Mouse (Mus musculus) heart, adult 2 months (tissue): ENCODE measurements around the gene Atg10. TPM values are rescaled to one million over a fixed set of nuclear protein-coding genes. Genes with fewer than 3 reads are reported as not detected.
"Not testable (repeated sequence)": the region's sequence is repeated elsewhere in the genome, so short reads cannot be mapped to it uniquely, and the experiment has no call there.

Experiments
- DNase-seq, 2 experiments: peaks; one replicate each; pipeline ENCODE4 v3.0.0; 2021
- H3K27ac ChIP-seq: fragments of 200-600 bp; 2 replicates; pipeline ENCODE4 v1.8.1; 2022
- H3K27me3 ChIP-seq: fragments of 200-500 bp; 2 replicates; pipeline ENCODE4 v1.6.1; 2012; ENCODE audit warnings: mild to moderate bottlenecking, low read length, inconsistent platforms, mixed read lengths; ENCODE audit not compliant: control insufficient read depth, insufficient read depth
- H3K36me3 ChIP-seq: fragments of 200-500 bp; 2 replicates; pipeline ENCODE4 v1.6.1; 2012; ENCODE audit warnings: low read length, inconsistent platforms; ENCODE audit not compliant: control insufficient read depth, insufficient read depth
- H3K4me1 ChIP-seq: fragments of 200-500 bp; 2 replicates; pipeline ENCODE4 v1.6.1; 2011; ENCODE audit warnings: low read length; ENCODE audit not compliant: control insufficient read depth, insufficient read depth
- H3K4me3 ChIP-seq: fragments of 200-600 bp; 2 replicates; pipeline ENCODE4 v1.8.1; 2022
- H3K79me2 ChIP-seq: fragments of 200-500 bp; replicated peaks from 2 replicates; pipeline ENCODE4 v1.6.1; 2012; ENCODE audit warnings: mild to moderate bottlenecking, inconsistent platforms, low read length, moderate library complexity, mixed read lengths; ENCODE audit not compliant: control insufficient read depth, insufficient read depth
- H3K9ac ChIP-seq: fragments of 200-500 bp; 2 replicates; pipeline ENCODE4 v1.6.1; 2012; ENCODE audit warnings: low read depth, mild to moderate bottlenecking, control low read depth, inconsistent platforms, low read length, mixed read lengths
- CTCF ChIP-seq: fragments of 200-600 bp; IDR thresholded peaks from 2 replicates; pipeline ENCODE4 v1.8.1; 2022; ENCODE audit warnings: antibody characterized with exemption, mild to moderate bottlenecking, moderate library complexity
- EP300 ChIP-seq: fragments of 200-500 bp; IDR thresholded peaks from 2 replicates; pipeline ENCODE4 v1.6.1; 2011; ENCODE audit warnings: low read depth, low read length, control low read depth; ENCODE audit not compliant: insufficient read depth
- POLR2A ChIP-seq: fragments of 200-500 bp; IDR thresholded peaks from 2 replicates; pipeline ENCODE4 v1.6.1; 2011; ENCODE audit warnings: mild to moderate bottlenecking, low read depth, low read length, control low read depth; ENCODE audit not compliant: insufficient read depth
- WGBS: fragments of 180-500 bp; shearing (Covaris S2); methylation state at CpG from one replicate; pipeline ENCODE4 v1.1.7; 2018; 5-methylcytosine and 5-hydroxymethylcytosine counted together
- intact Hi-C: fragments of 180-260 bp; cut with DNase I; formaldehyde crosslinking; loops from one replicate; pipeline ENCODE4 v1.15.1; 2025
- polyA plus RNA-seq: library from polyadenylated mRNA; depleted of rRNA; stranded (reverse); fragments of >200 nt; gene quantifications from 2 replicates; pipeline ENCODE4 v1.2.3, GENCODE M21; 2012
- total RNA-seq, 2 experiments: library from RNA; stranded (reverse); gene quantifications; 2 replicates each; pipeline ENCODE4 v1.2.3; 2021

The Atg10 gene
- total and polyA plus RNA-seq, 3 experiments: 5.9 to 27.1 (median 25.1) TPM

GRCm38 (mm10) chr13:90924072-90924471 lies 299.7 kb downstream of the Atg10 start:
- no peak overlapping the region for H3K9ac ChIP-seq
- DNase-seq: no peak
- H3K27me3 ChIP-seq: no peaks in the 10 kb centered on the region
- no peaks in the 10 kb centered on the region for H3K79me2 ChIP-seq
- no peaks in the 10 kb centered on the region for H3K4me1 ChIP-seq
- 48% methylated on average over 9 of the region's 9 CpGs for WGBS
- intact Hi-C loops: loop anchor here (5.0 kb wide), 1 partner anchor 298 kb away; the partner anchor contains the start of gene Atg10
- TF ChIP-seq POLR2A (no peak), EP300 (no peak), CTCF (no peak)
- H3K4me3 ChIP-seq: peak overlapping the region; percentile 75
- H3K36me3 ChIP-seq: peaks cover 7% of the 10 kb centered on the region; the same call in 1 of the 2 replicates
- no peak overlapping the region for H3K27ac ChIP-seq

DNA sequence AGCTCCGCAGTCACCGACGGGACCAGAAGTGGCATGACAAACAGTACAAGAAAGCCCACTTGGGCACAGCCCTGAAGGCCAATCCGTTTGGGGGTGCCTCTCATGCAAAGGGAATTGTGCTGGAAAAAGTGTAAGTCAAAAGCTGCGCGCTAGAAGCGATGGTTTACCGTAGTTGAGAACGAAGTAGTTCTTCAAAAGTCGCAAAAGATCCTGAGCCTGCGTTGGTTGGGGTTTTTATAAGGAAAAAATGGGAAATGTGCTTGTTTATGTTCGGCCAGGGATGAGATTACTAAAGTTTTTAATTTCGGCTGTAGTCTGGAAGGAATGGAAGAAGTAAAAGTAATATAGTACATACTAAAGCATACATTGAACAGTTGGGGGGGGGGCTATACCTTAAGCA lies 300.2 kb downstream of the Atg10 start:
- not testable (repeated sequence) for DNase-seq, H3K36me3 ChIP-seq, H3K4me1 ChIP-seq, H3K79me2 ChIP-seq, H3K27me3 ChIP-seq
- Histone ChIP-seq H3K27ac (peak overlapping the region; percentile 99), H3K4me3 (peak overlapping the region; percentile 75), H3K9ac (peak overlapping the region; percentile 98)
- WGBS: 2% methylated on average over 13 of the region's 13 CpGs
- intact Hi-C loops: loop anchor here (5.0 kb wide), 1 partner anchor 299 kb away; the partner anchor contains the start of gene Atg10

- under 1% methylated on average over 57 of the region's 57 CpGs for WGBS
- intact Hi-C loops: loop anchor here (5.0 kb wide), 1 partner anchor 299 kb away; the partner anchor contains the start of gene Atg10
- peaks cover 7% of the 10 kb centered on the region; the same call in 1 of the 2 replicates for H3K36me3 ChIP-seq
- peak within 1 kb of the TSS; percentile 99 for H3K27ac ChIP-seq
- H3K27me3 ChIP-seq: no peaks in the 10 kb centered on the region
- H3K4me3 ChIP-seq: peak within 1 kb of the TSS; percentile 75
- H3K4me1 ChIP-seq: no peaks in the 10 kb centered on the region
- TF ChIP-seq CTCF (no peak), POLR2A (peak; percentile 89), EP300 (peak; percentile 38; the same call in 1 of the 2 replicates)
- no peaks in the 10 kb centered on the region for H3K79me2 ChIP-seq
- peak within 1 kb of the TSS; percentile 98 for H3K9ac ChIP-seq
- DNase-seq: peak; percentile 92 to 95
These were observed 300.8 kb downstream of the Atg10 start, which contains the start of gene Rps23 for GRCm38 (mm10) chr13:90922751-90923612. TSS of gene Rps23 (plus strand) at chr13:90922958.

GRCm38 (mm10) chr13:90914721-90915120 lies 309.0 kb downstream of the Atg10 start:
- TF ChIP-seq POLR2A (no peak), CTCF (no peak), EP300 (no peak)
- Histone ChIP-seq H3K36me3 (no peaks in the 10 kb centered on the region), H3K79me2 (no peaks in the 10 kb centered on the region)

GRCm38 (mm10) chr13:90913675-90914192 lies 310.0 kb downstream of the Atg10 start:
- H3K27ac ChIP-seq: no peak overlapping the region
- no peaks in the 10 kb centered on the region for H3K79me2 ChIP-seq
- no peak for TF ChIP-seq EP300
- TF ChIP-seq POLR2A: no peak
- TF ChIP-seq CTCF: no peak
- H3K9ac ChIP-seq: no peak overlapping the region
- no peak for DNase-seq
- intact Hi-C loops: no loop called here
- H3K36me3 ChIP-seq: no peaks in the 10 kb centered on the region
- H3K27me3 ChIP-seq: no peaks in the 10 kb centered on the region
- WGBS: 51% methylated on average over 7 of the region's 7 CpGs
- H3K4me3 ChIP-seq: no peak overlapping the region
- H3K4me1 ChIP-seq: no peaks in the 10 kb centered on the region; the same call in 1 of the 2 replicates

More at GRCm38 (mm10) chr13:90914721-90915120, 309.0 kb downstream of the Atg10 start:
- DNase-seq: no peak
- Histone ChIP-seq H3K27me3 (no peaks in the 10 kb centered on the region), H3K4me1 (no peaks in the 10 kb centered on the region), H3K9ac (no peak overlapping the region), H3K4me3 (no peak overlapping the region), H3K27ac (no peak overlapping the region)
- 87% methylated on average over 4 of the region's 4 CpGs for WGBS
- intact Hi-C loops: no loop called here
